In the genomic region with DNA sequence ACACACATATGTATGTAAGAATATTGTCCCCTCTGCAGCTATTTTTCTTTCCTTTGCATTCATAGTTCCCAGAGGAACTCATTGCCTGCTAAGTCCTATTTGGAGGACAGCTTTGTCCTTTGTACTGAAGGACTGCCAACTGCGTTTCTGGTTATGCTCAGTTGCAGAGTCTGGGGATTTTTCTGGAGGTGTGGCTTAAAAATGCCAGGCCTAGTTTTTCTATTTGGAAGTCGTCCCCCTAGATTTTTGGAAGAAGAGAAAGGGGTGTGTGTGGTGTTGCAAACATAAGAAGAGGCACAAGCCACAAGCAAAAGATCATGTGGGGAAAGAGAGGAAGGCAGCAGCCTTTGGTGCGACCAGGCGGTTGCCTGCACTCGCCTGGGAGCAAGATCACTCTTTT, we compare ENCODE assay signal across 13 mouse cellular contexts. TPM values are rescaled to one million over a fixed set of nuclear protein-coding genes. Genes with fewer than 3 reads are reported as not detected.
DNase-seq lines count a peak whose midpoint lies in the region; ATAC-seq lines count a peak whose summit lies in the region.
"Had no signal": no experiment of that assay in that cellular context is flagged by ENCODE, and none has a peak within 500 bp of the region (broad histone marks: within the 10 kb centered on the region; RNA-seq: fewer than 3 reads in every experiment).

No protein-coding gene starts in this region.

- no peak for ATAC-seq in limb, embryonic 15.5 days (ENCODE audit: insufficient number of reproducible peaks, low FRiP score, low TSS enrichment, low read depth)
- no peak for ATAC-seq in embryonic facial prominence, embryonic 15.5 days (ENCODE audit: insufficient number of reproducible peaks, low FRiP score, low TSS enrichment, low read depth)
- no peak for ATAC-seq in stomach, embryonic 16.5 days (ENCODE audit: insufficient read depth, low FRiP score)
- ATAC-seq in inflammation-experienced regulatory T-cells, adult 6 months, result no peak

- H3K4me3 ChIP-seq in limb, embryonic 15.5 days, result no peak overlapping the region
- no peak overlapping the region for H3K4me3 ChIP-seq in limb, embryonic 10.5 days
- no peak overlapping the region for H3K4me3 ChIP-seq in embryonic facial prominence, embryonic 15.5 days (replicated peaks)
- H3K4me3 ChIP-seq in stomach, embryonic 16.5 days (replicated peaks; ENCODE audit: low read length), result no peak overlapping the region

- no peak overlapping the region for H3K4me2 ChIP-seq in limb, embryonic 15.5 days
- H3K4me2 ChIP-seq in embryonic facial prominence, embryonic 15.5 days (replicated peaks), result no peak overlapping the region
- no peak overlapping the region for H3K4me2 ChIP-seq in stomach, embryonic 16.5 days (ENCODE audit: low read depth, low read length)

- no peaks in the 10 kb centered on the region for H3K27me3 ChIP-seq in limb, embryonic 15.5 days
- no peaks in the 10 kb centered on the region for H3K27me3 ChIP-seq in limb, embryonic 10.5 days (ENCODE audit: low read depth, poor library complexity, severe bottlenecking)
- H3K27me3 ChIP-seq in embryonic facial prominence, embryonic 15.5 days, result no peaks in the 10 kb centered on the region
- no peaks in the 10 kb centered on the region for H3K27me3 ChIP-seq in stomach, embryonic 16.5 days (ENCODE audit: control insufficient read depth, insufficient read depth, low read length)

- H3K9me3 ChIP-seq in limb, embryonic 15.5 days, result no peaks in the 10 kb centered on the region
- no peaks in the 10 kb centered on the region for H3K9me3 ChIP-seq in limb, embryonic 10.5 days (replicated peaks)
- no peaks in the 10 kb centered on the region for H3K9me3 ChIP-seq in embryonic facial prominence, embryonic 15.5 days (replicated peaks)
- H3K9me3 ChIP-seq in stomach, embryonic 16.5 days (replicated peaks; ENCODE audit: control insufficient read depth, low read length), result no peaks in the 10 kb centered on the region
- H3K9me3 ChIP-seq: G1E had no signal

- H3K27ac ChIP-seq in limb, embryonic 15.5 days, result peak overlapping the region; percentile 9; the same call in 1 of the 2 replicates
- no peak overlapping the region for H3K27ac ChIP-seq in limb, embryonic 10.5 days
- H3K27ac ChIP-seq in embryonic facial prominence, embryonic 15.5 days (replicated peaks), result peak overlapping the region; percentile 81
- H3K27ac ChIP-seq in stomach, embryonic 16.5 days (ENCODE audit: low read length), result peak overlapping the region; percentile 48; the same call in 1 of the 2 replicates

- peak; percentile 17 for DNase-seq in gastrocnemius, adult 18-20 months (ENCODE audit: low spot score)
- DNase-seq in gastrocnemius, postnatal 36 days, result no peak
- DNase-seq in limb, embryonic 10.5 days (ENCODE audit: low spot score), result no peak
- DNase-seq: cerebellum, adult 11 months; kidney, postnatal 14 days; left cerebral cortex, postnatal 4 days; midbrain, embryonic 14.5 days; thymus, postnatal 4 days had no signal

- H3K4me1 ChIP-seq in limb, embryonic 15.5 days, result peaks cover 74% of the 10 kb centered on the region
- peaks cover 25% of the 10 kb centered on the region for H3K4me1 ChIP-seq in limb, embryonic 10.5 days
- peaks cover 64% of the 10 kb centered on the region for H3K4me1 ChIP-seq in embryonic facial prominence, embryonic 15.5 days
- H3K4me1 ChIP-seq in stomach, embryonic 16.5 days (ENCODE audit: control insufficient read depth, insufficient read depth, low read length), result peaks cover 37% of the 10 kb centered on the region

- no peaks in the 10 kb centered on the region for H3K36me3 ChIP-seq in limb, embryonic 15.5 days
- no peaks in the 10 kb centered on the region for H3K36me3 ChIP-seq in limb, embryonic 10.5 days
- no peaks in the 10 kb centered on the region for H3K36me3 ChIP-seq in embryonic facial prominence, embryonic 15.5 days
- H3K36me3 ChIP-seq in stomach, embryonic 16.5 days (ENCODE audit: control insufficient read depth, insufficient read depth, low read length), result no peaks in the 10 kb centered on the region
- H3K36me3 ChIP-seq: G1E had no signal

- intact Hi-C loops in gastrocnemius, postnatal 36 days (cut with DNase I), result no loop called here

- WGBS in limb, embryonic 15.5 days, result 65% methylated on average over 5 of the region's 5 CpGs
- WGBS in limb, embryonic 10.5 days, result 81% methylated on average over 5 of the region's 5 CpGs
- 52% methylated on average over 5 of the region's 5 CpGs for WGBS in embryonic facial prominence, embryonic 15.5 days
- WGBS in stomach, embryonic 16.5 days, result 71% methylated on average over 5 of the region's 5 CpGs

- H3K9ac ChIP-seq in limb, embryonic 15.5 days, result no peak overlapping the region
- no peak overlapping the region for H3K9ac ChIP-seq in embryonic facial prominence, embryonic 15.5 days
- H3K9ac ChIP-seq in stomach, embryonic 16.5 days (ENCODE audit: low read length), result no peak overlapping the region

RNA-seq across cellular contexts. Expression of gene Pdcd4, which starts 6.0 kb away (rescaled TPM):
- 10 to 100 TPM; 16.4 to 16.5 TPM for total RNA-seq in gastrocnemius, adult 18-20 months (2021)
- 10 to 100 TPM; 13.6 to 15.8 TPM for total RNA-seq in gastrocnemius, postnatal 36 days (2021)
- polyA plus RNA-seq in limb, embryonic 15.5 days (2015; fragmentation: Nextera tagmentation; extraction: Ambion mirVana), result 98.4 and 108 TPM in 2 replicates
- polyA plus RNA-seq in limb, embryonic 10.5 days (2016; fragmentation: Nextera tagmentation; extraction: Ambion mirVana), result 38.1 and 56.1 TPM in 2 replicates
- polyA plus RNA-seq in embryonic facial prominence, embryonic 15.5 days (2015; fragmentation: Nextera tagmentation; extraction: Ambion mirVana), result 111 and 122 TPM in 2 replicates
- polyA plus RNA-seq in stomach, embryonic 16.5 days (2015; fragmentation: Nextera tagmentation; extraction: Ambion mirVana), result 94.1 and 101 TPM in 2 replicates
- polyA plus RNA-seq in inflammation-experienced regulatory T-cells, adult 6 months (2017; shearing (Covaris generic)), result 100 to 1,000 TPM; 405 to 678 (median 450) TPM

RNA-seq across cellular contexts. Expression of gene Shoc2, which starts 46.1 kb away (rescaled TPM):
- total RNA-seq in gastrocnemius, adult 18-20 months (2021), result 10 to 100 TPM; 21.9 to 26.0 TPM
- total RNA-seq in gastrocnemius, postnatal 36 days (2021), result 10 to 100 TPM; 20.6 to 22.9 TPM
- polyA plus RNA-seq in limb, embryonic 15.5 days (2015; fragmentation: Nextera tagmentation; extraction: Ambion mirVana), result 48.5 and 48.9 TPM in 2 replicates
- 49.9 and 54.0 TPM in 2 replicates for polyA plus RNA-seq in limb, embryonic 10.5 days (2016; fragmentation: Nextera tagmentation; extraction: Ambion mirVana)
- polyA plus RNA-seq in embryonic facial prominence, embryonic 15.5 days (2015; fragmentation: Nextera tagmentation; extraction: Ambion mirVana), result 47.1 and 48.0 TPM in 2 replicates
- 51.7 and 53.2 TPM in 2 replicates for polyA plus RNA-seq in stomach, embryonic 16.5 days (2015; fragmentation: Nextera tagmentation; extraction: Ambion mirVana)
- polyA plus RNA-seq in inflammation-experienced regulatory T-cells, adult 6 months (2017; shearing (Covaris generic)), result 10 to 100 TPM; 74.2 to 76.2 (median 74.6) TPM

RNA-seq across cellular contexts. Expression of gene Bbip1, which starts 46.4 kb away (rescaled TPM):
- total RNA-seq in gastrocnemius, adult 18-20 months (2021), result 10 to 100 TPM; 39.2 to 40.7 TPM
- total RNA-seq in gastrocnemius, postnatal 36 days (2021), result 10 to 100 TPM; 31.2 to 32.1 TPM
- polyA plus RNA-seq in limb, embryonic 15.5 days (2015; fragmentation: Nextera tagmentation; extraction: Ambion mirVana), result 59.5 and 62.5 TPM in 2 replicates
- 80.4 and 81.9 TPM in 2 replicates for polyA plus RNA-seq in limb, embryonic 10.5 days (2016; fragmentation: Nextera tagmentation; extraction: Ambion mirVana)
- polyA plus RNA-seq in embryonic facial prominence, embryonic 15.5 days (2015; fragmentation: Nextera tagmentation; extraction: Ambion mirVana), result 67.3 and 67.9 TPM in 2 replicates
- 64.8 and 69.9 TPM in 2 replicates for polyA plus RNA-seq in stomach, embryonic 16.5 days (2015; fragmentation: Nextera tagmentation; extraction: Ambion mirVana)
- polyA plus RNA-seq in inflammation-experienced regulatory T-cells, adult 6 months (2017; shearing (Covaris generic)), result 100 to 1,000 TPM; 120 to 123 (median 121) TPM
